Mouse (Mus musculus) megakaryocyte, adult 5-6 weeks (primary cell): ENCODE measurements around the gene Esam. TPM values are rescaled to one million over a fixed set of nuclear protein-coding genes. Genes with fewer than 3 reads are reported as not detected.

ENCODE experiments used
- ATAC-seq: 2 replicates; pipeline ENCODE4 v1.8.0; 2016; ENCODE audit warnings: mild to moderate bottlenecking, inconsistent platforms; ENCODE audit not compliant: poor library complexity, severe bottlenecking
- total RNA-seq, 2 experiments: library from RNA; stranded (forward) in 1 of 2; stranded (reverse) in 1 of 2; fragments of 153-499, 151-499 nt in 1 of 2; fragments of 221-1000, 200-1000 nt in 1 of 2; gene quantifications; 2 replicates each; pipeline versions ENCODE4 v1.2.3 to v1.2.4; 2015 to 2017

Esam gene
- total RNA-seq (2015) (0.27 and 0.36 TPM in 2 replicates), total RNA-seq (2017) (not detected in 2 replicates)

DNA sequence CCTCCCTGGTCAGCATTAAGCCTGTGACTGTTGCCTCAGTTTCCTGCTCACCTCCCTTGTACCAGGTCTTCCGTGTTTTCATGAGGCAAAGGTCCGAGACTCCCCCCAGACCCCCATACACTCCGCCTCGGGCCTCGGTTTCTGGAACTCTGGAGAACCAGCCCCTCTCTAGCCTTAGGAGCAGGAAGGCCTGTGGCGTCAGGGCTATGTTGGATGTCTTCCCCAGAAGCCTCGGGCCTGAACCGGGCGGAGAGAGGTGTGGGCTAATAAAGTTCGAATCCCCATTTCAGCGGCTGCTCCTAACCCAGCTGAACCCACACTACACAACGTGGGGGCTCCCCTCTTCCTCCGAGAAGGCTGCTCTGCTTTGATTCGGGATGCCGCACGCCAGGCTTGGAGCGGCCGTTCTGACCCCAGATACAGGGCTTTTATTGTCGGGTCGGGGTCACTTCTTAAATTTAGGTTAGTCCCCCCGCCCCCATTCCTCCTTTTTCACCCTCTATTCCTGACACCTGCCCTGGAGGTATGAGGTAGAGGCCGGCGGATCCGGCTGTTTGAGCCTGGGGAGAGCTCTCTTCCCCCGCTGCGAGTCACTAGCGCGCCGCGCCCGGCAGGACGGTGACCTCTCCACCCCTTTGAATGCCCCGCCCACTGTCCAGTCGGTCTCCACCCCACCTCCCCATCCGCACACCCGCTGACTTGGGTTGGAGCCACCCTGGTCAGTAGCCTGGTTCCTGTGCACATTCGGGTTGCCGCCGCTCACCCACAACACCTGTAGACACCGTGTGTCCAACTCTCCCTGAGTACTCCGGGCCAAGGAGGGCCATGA is at the start of gene Esam:
Gene Esam (plus strand): TSS at position 683 of the 829 bp plus-strand sequence.
- peak; percentile 61 for ATAC-seq

DNA sequence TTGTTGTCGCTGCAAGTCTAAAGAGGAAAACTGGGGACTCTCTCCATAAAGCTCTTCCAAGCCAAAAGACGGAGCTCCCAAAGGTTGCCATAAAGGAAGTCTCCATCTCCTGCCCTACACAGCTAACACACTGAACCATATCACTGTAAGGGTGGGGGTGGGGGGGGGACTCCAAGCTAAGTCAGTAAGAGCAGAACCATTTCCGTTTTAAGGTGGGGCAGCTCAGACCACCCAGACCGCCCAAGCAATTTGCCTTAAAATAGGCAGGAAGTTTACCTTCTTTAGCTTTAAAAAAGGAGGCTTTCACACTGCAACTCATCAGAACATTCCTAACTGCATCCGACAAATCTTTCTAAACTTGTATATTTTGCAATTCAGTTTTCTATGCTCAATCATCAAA is 42.7 kb upstream of the Esam start:
- no peak for ATAC-seq

- no peak for ATAC-seq
Observed at GRCm38 (mm10) chr9:37488041-37488440, 39.8 kb upstream of the Esam start.

DNA sequence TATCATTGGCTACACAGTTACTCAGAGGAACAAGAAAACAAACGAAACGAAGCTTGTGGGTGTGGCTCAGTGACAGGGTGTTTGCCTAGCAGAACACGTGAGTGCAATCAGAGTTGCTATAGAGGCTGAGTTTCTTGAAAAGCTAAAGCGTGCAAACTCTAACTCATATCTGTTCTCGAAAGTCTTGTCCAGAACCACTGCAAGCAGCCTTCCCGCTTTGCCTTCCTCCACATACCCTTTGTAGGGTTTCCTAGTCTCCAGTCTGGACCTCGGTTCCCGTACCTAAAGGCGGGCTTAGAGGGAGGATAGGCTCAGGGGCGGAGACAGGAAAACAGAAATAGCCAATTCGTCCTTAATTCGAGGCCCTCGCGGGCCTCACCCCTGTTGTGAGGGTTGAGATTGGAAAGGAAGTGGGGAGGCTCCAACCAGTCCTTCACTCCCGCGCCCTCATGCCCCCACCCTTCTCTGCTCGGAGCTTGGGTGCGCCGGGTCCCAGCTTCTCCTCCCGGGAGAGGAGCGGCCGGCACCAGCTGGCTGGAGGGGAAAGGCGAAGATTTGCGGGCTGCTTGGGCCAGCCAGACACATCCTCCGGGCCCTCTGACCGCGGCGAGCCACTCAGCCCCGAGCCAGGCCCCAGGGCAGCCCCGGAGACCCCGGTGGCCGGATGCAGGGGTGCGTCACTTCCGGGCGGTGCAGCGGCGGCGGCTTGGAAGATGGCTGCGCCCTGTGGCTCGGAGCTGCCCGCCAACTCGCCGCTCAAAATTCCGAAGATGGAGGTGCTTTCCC is 39.1 kb upstream of the Esam start, which contains the start of gene Msantd2:
Gene Msantd2 (plus strand): TSS at position 709 of the 786 bp plus-strand sequence.
- ATAC-seq = peak; percentile 89

DNA sequence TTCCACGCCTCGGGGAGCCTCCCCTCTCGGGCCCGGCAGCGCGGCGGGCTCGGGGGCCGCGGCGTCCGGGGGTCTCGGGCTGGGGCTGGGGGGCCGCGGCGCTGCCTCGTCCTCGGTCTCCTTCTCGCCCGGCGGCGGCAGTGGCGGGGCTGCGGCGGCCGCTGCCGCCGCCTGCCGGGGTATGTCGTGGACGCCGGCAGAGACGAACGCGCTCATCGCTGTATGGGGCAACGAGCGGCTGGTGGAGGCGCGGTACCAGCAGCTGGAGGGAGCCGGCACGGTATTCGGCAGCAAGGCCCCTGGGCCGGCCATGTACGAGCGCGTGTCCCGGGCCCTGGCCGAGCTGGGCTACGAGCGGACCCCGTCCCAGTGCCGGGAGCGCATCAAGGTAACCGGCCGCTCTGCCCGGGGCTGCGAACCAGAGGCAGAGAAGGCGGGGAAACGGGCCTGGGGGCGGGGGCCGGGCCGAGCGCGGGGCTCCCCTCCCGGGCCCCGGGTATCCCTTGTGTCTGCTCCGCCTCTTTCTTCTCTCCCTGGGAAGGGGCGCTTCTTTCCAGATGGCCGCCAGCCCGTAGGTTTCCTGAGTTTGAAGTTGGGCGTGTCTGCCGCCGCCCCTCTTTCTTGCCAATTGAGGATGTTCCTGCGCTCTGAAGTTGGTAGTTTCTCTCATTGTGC is 38.3 kb upstream of the Esam start:
- ATAC-seq = peak; percentile 42

DNA sequence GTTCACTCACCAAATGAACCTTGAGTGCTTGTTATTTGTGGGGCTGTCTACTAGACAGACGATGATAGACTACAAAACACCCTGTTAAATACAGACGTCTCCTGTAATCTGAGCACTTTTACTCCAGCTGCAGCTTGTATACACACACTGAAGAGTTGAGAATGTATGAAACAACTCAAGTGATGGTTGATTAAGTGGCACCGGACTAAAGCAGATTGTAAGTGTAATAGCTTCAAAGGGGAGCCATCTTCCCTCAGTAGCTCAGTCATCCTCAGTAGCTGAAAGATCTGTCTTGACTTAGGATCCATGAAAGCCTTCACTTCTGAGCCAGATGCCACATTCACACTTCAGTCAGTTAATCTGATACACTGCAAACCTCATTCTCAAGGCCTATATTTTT is 32.1 kb upstream of the Esam start:
- ATAC-seq = no peak

DNA sequence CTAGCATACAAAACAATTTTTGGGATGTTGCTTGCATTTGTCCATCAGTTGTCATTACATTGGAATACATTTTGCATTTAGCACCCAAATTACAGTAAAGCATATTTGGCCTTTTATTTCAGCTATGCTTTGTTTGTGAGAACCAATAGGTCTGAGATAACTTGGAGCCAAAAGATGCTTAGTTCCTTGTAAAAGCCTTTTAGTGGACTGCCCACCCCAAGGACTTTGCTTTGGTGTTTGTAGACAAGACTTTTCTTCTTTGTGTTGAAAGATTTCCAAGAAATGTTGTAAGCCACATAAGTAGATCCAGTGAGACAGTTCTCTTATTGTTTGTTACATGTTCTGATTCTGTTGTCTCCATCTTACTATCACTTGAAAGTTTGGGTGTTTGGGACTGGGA is 31.6 kb upstream of the Esam start:
- ATAC-seq = no peak

DNA sequence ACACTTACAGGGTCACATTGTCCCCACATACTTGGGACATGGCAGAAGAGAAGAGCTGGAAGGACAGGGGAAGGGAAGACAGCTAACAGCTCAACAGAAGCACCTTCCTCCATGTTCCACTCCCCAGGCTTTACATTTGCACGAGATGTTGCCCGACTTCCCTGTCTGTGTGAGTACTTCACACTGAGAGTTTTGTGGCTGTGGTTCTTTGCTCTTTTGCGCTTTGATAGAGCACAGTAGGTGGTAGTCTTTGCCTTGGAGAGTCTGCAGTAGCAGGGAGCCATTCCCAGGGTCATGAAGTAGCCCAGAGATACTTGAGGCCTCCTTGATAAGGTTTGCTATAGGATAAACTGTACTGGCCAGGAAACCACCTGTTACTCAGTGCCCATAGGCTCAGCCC is 27.7 kb upstream of the Esam start:
- no peak for ATAC-seq

DNA sequence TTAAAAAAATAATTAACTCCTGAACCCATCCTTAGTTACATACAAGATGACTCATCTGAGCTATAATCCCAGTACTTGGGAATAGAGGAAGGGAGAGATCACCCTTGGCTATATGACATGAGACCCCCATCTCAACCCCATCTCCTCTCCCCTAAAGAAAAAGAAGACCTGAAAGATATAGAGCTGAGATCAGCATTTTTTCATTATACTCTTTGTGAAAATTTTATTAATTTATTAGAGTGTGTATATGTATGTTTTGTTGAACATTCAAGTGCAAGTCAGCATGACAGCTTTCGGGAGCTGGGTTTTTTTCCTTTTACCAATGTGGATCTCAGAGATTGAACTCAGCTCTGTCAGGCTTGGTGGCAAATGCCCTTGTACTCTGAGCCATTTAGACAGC is 26.7 kb upstream of the Esam start:
- no peak for ATAC-seq

- ATAC-seq = no peak
Observed at GRCm38 (mm10) chr9:37504348-37504747, 23.5 kb upstream of the Esam start.

- no peak for ATAC-seq
Observed at GRCm38 (mm10) chr9:37506023-37506422, 21.9 kb upstream of the Esam start.

- peak; percentile 54; the same call in 1 of the 2 replicates for ATAC-seq
Observed at GRCm38 (mm10) chr9:37512097-37512496, 15.8 kb upstream of the Esam start.

DNA sequence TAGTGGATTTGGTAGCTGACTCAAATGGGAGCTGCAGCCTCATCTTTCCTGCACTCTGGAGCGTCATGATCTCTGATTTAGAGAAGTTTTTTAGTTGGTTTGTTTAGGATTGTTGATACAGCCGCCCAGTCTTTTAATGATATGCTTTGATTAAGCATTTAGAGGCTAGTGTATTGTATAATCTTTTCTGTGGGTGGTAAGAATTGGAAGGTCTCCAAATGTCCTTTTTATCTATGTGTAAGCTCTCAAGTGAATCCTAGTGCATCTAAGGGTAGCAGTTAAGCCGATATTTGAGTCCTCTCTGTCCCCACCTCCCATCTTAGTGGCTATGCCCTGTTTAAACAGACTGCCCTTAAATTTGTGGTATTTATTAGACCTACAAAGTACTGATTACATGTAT is 13.4 kb upstream of the Esam start:
- no peak for ATAC-seq

GRCm38 (mm10) chr9:37517467-37517866 is 10.4 kb upstream of the Esam start:
- ATAC-seq = peak; percentile 97

GRCm38 (mm10) chr9:37518991-37519390 is 8.9 kb upstream of the Esam start:
- no peak for ATAC-seq

- ATAC-seq = no peak
Observed at GRCm38 (mm10) chr9:37519995-37520394, 7.9 kb upstream of the Esam start.

DNA sequence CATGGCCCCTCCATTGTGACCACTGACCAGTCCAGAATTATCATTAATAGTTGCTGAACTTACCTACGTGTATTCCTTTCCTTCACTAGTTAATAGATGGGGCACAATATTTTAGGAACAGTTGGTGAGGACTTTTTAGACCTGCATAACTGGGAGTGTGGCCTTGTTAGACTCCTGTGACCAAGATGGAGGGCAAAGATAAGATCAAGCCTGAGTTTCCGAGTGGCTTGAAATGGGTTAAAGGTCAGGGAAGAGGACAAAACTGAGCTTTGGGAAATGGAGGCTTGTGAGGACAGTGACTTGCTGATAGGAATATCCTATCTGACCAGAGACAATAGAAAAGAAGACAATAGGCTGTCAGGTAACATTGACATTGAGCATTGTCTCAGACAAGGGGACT is 2.4 kb upstream of the Esam start:
- no peak for ATAC-seq

- 0 out of 2 replicates have a peak, but pooled peaks have one; percentile 12 for ATAC-seq
Observed at GRCm38 (mm10) chr9:37526443-37527395, 1.2 kb upstream of the Esam start.

DNA sequence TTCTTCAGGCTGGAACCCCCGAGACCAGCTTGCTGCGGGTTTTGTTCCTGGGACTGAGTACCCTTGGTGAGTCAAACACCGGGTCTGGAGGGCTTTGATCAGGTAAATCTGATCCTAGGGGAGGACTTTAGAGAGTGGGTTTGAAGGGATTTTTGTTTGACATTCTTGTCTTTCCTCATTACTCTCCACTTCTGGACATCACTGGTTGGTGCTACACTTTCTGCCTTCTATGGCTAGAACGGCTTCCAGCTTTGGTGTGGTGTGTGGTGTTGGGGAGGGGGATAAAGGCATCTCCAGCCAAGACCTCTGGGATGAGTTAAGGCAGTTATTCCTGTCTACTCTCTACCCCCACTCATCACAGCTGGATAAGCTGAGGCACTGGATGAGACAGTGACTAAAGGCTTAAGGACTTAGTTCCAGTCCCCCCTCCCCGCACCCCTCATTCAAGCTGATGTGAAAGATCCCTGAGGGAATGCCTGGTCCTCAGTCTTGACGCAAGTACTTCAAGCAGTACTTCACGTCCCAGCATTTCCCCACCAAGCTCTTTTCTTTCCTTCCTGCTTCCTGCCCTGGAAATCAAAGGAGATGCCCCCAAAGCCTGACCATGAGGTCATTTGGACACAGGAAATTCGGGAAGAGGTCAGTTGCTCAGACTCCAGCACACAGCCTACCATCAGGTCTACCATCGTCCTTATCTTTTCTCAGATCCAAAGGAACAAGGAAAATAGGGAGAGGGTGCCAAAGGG is 520 bp downstream of the Esam start:
- no peak for ATAC-seq
